Mouse (Mus musculus) gastrocnemius, postnatal 36 days (tissue): Measurements from ENCODE around the gene Nat9. TPM values are rescaled to one million over a fixed set of nuclear protein-coding genes. Genes with fewer than 3 reads are reported as not detected.

Source experiments
- DNase-seq, 2 experiments: peaks; one replicate each; pipeline ENCODE4 v3.0.0; 2022
- intact Hi-C: fragments of 180-260 bp; cut with DNase I; formaldehyde crosslinking; loops from one replicate; pipeline ENCODE4 v1.15.1; 2025
- total RNA-seq, 2 experiments: library from RNA; stranded (reverse); gene quantifications; 2 replicates each; pipeline ENCODE4 v1.2.3; 2021

The Nat9 gene
- total RNA-seq, 2 experiments from 2014 or later = 10.6 to 12.9 TPM

DNA sequence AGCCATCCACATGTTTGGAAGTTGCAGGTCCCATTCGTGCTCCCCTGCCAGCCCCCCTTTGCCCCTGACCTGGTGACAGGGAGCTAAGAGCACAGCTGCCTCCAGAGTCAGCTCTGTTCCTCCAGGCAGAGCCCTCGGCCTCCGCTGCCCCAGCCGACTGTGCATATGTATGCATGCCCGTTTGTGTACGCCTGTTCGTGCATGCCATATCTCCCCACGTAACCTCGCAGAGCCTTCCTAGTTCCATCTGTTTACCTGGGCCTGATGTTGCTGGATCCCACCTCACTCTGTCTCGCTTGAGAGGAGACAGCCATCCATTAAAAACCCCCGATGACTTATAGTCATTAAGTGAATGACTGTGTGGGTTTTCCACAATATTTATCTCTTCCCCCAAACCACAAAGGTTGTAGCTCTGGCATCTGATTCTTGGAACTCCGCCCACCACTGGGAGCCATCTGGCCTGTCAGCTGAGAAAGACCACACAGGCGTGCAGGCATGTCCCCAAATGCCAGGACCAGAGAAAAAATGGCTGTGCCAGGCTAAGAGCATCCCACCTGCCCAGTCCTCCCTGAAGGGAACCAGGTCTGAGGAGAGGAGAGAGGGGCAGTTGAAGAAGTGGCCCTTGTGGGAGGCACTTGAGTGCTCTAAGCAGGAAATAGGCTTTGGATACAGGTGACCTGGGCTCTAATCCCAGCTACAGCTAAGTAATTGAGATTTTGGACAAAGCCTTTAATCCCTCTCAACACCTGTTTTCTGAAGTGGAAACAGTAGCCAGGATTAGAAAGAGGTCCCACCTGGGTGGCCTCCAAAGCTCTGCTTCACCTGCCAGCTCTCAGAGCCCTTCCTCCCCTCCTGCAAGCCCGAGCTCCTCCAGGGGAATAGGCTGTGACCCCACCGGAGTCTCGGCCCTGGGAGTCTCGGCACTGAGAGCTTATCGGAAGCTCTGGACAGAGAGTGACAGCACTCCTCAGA is 30.1 kb upstream of the Nat9 start:
- DNase-seq = no peak
- intact Hi-C loops = no loop called here

DNA sequence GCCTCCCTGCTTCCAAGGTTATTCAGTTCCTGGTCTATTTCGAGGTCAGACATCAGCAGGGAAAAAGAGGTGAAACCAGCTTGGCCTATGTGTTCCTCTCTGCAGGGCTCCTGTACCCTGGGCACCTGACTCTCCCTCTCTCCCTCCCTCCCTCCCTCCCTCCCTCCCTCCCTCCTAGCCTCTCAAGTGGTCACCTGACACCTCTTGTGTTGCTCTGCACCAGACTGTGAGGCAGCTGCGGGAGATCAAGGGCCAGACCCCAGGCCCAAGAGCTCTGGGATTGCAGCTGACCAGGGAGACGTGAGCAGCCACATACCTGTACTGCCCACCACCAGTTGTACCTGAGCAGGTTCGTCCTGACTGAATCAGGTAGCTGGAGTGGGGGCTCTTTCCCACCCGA is 27.5 kb upstream of the Nat9 start:
- intact Hi-C loops = no loop called here
- DNase-seq = no peak

DNA sequence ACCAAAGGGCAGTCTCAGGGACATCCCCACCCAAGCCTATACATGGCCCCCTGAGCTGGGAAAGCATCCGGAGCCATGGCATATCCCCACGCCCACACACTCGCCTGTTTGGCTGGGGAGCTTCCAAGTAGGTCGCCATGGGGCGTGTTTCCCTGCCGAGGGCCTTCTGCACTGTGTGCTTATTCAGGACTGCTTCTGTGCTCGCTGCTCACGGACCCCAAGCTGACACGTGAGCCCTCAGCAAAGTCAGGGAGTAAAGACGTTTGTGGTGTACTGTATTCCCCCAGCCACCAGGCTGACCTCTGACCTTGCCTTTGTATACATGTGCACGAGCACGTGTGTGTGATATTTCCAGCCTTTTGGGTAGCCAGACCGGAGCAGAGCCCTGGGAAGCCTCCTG is 24.5 kb upstream of the Nat9 start:
- intact Hi-C loops = no loop called here
- no peak for DNase-seq

DNA sequence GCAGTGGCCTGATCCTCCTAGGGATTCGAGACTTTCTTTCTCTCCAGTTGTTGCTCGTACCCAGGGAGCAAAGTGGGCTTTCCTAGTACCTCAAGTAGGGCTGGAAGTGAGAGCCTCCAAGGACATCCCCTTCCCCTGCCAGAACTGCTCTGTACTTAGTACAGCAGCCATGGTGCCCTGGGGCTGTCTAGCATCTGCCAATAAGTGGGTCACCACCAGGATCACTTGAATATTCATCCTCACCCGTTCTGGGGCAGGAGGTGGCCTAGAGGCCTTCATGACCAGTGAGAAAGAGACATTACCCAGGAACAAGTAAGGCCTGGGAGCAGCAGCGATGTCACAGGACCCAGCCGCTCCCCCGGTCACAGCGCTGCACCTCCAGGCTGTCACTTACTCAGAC is 22.3 kb upstream of the Nat9 start:
- intact Hi-C loops = no loop called here

DNA sequence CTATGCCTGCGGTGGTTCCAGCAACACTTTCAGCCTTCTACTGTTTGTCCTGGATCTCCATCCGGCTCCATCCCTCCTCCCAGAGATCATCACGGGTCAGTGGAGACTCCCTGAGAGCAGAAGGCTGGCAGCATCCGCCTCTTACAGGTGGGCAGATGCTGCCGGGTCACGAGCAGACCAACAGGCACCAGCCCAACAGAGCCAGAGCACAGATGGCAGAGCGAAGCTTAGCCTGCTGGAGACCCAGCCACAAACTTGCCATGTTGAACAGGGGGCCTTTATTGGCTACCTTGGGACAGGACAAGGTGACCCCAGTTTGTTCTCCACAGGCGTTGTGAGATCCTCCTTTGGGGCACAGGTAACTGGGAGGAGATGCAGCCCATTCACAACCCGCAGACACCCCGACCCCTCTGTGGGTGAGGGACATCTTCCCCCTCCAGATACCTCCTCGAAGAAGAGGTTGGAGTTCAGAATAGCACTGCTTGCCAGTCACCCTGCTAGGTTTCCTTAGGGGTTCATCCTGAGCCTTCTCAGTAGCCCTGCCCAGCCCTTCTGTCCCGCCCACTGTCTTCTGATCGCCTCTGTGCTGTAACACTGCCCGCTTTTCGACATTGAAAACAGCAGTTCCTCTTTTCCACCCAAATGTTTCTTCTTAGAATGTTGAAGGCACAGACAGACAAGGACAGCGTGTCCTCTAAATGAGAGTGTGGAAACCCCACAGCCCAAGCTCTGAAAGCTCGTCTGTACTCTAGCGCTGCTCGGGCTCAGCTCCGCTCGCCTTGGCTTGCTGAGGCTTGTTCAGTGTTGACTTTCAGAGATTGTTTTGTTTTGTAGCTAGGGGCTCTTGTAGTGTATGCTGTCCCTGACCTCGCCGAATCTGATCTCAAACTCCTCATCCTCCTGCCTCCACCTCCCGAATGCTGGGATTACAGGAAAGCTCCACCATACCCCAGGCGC is 21.4 kb upstream of the Nat9 start:
- no peak for DNase-seq
- intact Hi-C loops = no loop called here

More for the DNA sequence above, 22.3 kb upstream of the Nat9 start:
- DNase-seq = no peak

DNA sequence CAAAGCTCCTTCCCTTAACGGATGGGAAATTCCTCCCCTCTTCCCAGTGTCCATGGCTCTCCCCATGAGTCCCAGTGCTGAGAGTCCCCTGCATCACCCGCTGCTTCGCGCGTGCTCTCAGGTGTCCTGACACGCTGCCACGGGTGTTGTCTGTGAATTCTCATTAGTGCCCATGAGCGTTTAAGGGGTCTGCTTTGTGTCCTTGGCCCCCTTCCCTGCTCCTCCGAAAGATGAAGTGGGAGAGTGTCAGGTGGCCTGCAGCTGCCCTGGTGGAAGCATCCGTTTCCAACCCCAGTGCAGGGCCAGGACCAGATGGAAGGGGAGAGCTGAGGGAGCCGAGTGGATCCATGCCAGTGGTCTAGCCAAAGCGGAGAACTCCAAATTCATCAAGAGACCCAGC is 20.5 kb upstream of the Nat9 start:
- intact Hi-C loops = no loop called here
- DNase-seq = no peak

DNA sequence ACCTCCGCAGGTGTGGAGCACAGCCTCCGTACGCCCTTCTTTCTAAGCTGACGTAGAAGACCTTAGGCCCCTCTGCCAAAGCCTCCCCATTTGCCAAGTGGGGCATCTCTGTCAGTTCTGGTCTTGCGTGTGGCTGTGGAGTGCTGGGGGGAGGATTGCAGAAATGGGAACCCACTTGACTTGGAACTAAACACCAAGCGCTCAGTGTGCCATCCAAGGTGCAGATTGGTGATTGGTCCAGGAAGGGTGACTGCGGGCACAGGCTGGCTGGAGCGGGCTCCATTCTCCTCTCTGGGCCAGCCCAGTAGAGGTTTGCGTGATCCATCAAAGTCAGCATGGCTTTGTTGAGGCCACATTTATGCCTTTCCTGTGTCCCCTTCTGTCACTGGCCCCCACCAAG is 15.1 kb upstream of the Nat9 start:
- DNase-seq = no peak
- intact Hi-C loops = loop anchor here (1.0 to 5.0 kb wide), 3 partner anchors 63 to 150 kb away; no protein-coding TSS in a partner anchor

DNA sequence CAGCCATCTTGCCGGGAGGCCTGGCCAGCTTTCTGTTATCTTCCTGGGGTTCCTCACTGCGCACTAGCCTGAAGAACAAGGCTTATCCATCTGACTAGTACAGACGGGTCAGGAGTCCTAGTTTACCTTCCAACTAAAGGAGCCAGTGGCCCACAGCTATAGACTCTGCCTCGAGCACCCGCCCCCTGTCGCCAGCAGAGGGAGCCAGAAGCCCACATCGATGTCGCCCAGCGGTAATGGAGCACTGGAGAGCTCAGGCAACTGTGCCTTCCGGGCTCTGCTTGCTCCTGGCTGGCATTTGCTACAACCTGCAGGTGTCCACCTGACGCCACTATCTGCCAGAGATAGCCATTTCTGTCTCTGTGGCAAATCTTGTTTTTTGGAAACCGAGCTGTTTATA is 14.7 kb upstream of the Nat9 start:
- intact Hi-C loops = loop anchor here (1.0 to 5.0 kb wide), 3 partner anchors 63 to 150 kb away; no protein-coding TSS in a partner anchor
- DNase-seq = peak; percentile 62 to 69

DNA sequence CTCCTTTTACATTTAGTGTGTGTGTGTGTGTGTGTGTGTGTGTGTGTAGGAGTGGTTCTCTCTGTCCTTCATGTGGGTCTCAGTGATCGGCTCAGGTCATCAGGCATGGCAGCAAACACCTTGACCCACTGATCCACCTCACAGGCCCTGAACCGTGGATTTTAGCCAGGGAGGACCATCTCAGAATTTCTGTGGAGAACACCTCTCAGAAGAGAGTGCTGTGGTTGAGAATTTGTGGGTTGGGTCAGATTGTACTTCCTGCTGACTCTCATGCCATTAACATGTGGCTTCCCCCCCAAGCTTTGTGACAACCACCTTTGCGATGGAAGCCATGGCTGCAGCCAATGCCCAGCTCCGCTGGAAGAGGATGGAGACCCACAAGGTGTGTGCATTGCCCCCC is 12.9 kb upstream of the Nat9 start:
- no peak for DNase-seq
- intact Hi-C loops = loop anchor here (5.0 kb wide), 1 partner anchor 152 kb away; no protein-coding TSS in a partner anchor

DNA sequence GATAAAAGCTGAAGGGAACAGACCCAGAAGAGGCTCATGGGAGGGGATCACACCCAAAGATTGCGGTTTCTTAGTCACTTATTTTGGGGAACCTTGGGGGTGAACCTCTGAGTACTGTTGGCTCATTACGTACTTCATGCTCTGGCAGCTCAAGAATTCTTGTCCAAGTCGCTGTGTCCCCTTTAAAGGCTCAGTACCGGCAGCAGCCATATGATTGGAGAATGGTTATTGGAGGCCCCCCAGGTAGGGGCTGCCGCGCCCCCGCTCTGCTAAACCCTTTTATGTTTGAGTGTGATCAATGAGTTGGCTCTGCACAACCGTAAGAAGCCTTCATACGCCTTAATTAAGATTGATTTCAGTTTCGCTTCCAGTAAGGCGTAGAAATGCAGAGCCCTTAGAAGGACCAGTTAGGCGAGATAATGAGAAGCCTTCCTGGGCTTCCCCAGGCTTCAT is 11.3 kb upstream of the Nat9 start:
- intact Hi-C loops = no loop called here
- no peak for DNase-seq

DNA sequence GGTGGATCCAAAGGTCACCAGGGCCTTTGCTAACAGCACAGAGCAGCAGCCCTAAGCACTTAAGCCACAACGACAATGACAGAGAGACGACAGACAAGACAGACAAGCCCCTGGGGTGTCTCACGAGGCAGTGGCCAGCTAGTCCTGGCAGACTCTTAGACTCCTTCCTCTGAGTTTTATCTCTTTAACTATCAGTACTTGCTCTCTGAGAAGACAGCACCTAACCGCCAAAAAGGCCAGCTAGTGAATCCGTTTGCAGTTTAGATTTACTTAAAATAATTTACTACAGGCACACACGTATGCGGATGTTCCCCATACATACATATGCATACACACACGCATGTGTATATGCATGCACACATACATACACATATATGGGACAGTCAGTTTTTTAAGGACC is 9.9 kb upstream of the Nat9 start:
- DNase-seq = no peak
- intact Hi-C loops = no loop called here

DNA sequence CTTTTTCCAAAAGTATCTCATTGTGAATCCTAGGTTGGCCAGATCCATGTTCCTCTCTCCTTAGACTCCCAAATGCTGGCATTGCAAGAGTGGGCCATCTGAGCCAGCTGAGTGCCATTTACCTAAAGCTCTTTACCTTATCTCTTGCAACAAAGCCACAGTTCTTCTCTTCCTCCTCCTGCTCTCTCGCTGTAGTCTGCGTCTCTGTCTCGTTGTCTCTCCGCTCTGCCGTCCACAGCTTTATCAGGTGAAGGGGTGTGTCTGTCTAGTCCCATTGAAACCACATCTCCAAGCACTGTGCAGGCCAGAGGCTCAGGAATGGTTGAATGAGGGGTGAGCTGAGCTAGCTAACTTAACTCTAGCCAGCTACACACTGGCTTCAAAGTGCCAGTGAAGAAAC is 8.3 kb upstream of the Nat9 start:
- intact Hi-C loops = no loop called here
- DNase-seq = no peak

DNA sequence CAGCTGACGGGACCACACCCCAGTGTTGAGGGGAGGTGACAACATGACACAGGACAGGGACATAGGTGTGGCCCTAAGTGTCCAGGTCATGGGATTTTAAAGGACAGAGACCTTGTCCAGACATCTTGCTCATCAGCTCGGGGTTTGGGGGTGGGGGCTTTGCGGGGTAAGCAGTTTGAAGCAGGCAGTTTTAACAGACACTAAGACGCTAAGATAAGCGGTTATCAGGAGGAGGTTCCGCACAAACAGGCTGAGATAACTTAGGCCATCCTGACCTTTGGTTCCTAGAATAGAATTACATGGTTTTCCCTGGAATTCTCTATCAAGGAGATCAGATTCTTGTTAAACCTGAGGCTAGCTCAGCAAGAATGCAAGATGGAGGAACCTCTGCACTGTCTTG is 7.0 kb upstream of the Nat9 start:
- no peak for DNase-seq
- intact Hi-C loops = no loop called here

DNA sequence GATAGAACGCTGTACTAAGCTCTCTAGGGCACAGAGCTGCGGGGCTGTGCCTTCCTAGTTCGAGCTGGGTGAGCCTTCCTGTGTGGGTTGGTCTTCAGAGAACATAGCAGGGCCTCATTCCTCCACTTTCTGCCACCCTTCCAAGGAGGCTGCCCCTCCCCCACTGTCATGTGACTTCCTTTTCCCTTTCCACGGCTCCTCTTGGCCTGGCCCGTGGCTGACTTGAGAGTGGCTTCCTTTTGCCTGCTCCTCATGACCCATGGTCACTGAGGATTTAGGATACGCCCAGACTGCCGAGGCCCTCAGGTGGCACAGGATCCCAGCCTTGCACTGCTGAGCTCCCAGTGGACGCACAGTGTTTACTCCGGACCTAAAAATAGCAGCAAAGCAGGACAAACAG is 4.5 kb upstream of the Nat9 start:
- intact Hi-C loops = no loop called here

DNA sequence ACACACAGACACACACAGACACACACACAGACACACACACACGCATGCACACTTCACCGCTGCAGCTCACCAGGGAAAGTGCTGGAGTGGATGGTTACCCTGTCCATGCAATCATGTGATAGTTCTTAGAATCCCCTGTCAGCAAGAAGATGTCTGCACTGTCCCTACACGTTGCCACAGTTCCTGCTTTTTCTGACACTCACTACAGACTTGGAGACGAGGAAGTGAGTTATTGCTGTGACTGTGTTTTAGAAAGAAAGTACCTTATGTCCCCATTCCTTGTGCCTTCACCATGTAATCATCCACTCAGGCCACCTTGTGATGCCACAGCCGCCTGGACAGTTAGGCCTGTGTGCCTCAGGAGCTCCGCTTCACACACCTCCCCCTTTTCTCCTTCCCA is 1.6 kb upstream of the Nat9 start:
- DNase-seq = no peak
- intact Hi-C loops = no loop called here

More for the DNA sequence above, 4.5 kb upstream of the Nat9 start:
- peak; percentile 51 to 55 for DNase-seq

DNA sequence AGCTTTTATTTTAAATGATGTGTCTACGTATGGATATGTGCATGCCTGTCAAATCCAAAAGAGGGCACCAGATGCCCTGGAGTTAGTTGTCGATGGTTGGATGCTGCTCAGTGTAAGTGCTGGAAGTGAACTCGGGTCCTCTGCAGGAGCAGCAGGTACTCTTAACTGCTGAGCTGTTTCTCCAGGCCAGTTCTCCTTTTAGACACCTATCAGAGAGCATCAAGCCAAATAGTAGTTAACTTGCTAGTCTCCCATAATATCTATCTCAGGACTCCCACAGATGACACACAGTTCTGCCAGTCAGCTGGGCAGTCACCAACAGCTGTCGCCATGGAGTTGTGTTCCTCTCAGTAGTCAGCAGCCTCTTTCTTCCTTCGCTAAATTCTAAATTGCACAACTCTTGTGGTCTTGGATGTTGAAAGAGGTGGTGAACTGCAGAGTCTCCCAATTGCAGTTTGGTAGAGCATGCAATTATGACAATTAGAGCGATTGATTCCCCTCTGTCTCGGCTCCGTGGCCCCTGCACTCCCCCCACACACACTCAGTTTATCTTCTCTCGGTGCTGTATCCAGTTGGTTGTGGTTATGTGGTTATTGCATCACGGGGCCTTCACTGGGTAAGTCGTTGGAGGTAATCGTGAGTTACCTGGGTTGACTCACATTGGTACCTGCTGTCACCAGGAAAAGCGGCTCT is 1.0 kb upstream of the Nat9 start:
- intact Hi-C loops = no loop called here
- no peak for DNase-seq

DNA sequence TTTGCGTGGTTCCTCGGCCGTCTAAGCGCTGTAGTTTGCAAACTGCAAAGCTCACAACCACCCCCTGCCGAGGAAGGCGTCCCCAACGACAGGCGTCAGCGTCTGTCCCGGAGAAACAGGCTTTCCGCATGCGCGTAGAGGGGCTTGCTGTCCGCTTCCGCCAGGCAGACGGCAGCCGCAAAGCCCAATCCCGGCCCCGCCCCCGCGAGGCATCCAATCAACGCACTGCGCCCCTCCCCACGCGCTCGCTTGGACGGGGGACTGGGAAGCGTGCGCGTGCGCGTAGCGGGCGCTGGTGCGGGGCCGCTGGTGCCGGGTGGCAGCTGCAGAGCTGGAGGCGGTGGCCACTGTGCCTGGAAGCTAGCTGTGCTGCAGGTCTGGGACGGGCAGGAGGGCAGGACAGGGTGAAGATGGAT is 427 bp downstream of the Nat9 start, which contains the start of gene Tmem104:
Tmem104 (plus strand) TSS at position 264 of the 416 bp plus-strand sequence.
- intact Hi-C loops = no loop called here
- peak; percentile 97 to 100 for DNase-seq

DNA sequence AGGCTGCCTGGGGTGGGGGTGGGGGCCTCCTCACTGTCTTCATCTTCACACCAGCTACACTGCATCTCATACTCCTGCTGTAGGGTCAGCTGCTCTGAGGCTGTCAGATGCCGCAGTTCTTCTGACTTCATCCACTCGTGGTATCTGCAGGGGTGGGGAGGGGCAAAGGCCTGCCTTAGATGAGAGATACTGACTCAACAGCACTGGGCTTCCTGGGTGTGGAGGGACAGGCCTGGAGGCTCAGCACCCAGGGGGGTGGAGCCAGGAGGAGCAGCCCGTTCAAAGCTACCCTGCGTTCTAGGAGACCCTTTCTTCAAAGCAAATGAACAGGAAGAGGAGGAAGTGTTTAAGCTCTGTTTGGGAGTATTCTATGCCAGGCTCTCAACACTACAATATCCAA is 2.7 kb downstream of the Nat9 start:
- DNase-seq = no peak
- intact Hi-C loops = no loop called here

DNA sequence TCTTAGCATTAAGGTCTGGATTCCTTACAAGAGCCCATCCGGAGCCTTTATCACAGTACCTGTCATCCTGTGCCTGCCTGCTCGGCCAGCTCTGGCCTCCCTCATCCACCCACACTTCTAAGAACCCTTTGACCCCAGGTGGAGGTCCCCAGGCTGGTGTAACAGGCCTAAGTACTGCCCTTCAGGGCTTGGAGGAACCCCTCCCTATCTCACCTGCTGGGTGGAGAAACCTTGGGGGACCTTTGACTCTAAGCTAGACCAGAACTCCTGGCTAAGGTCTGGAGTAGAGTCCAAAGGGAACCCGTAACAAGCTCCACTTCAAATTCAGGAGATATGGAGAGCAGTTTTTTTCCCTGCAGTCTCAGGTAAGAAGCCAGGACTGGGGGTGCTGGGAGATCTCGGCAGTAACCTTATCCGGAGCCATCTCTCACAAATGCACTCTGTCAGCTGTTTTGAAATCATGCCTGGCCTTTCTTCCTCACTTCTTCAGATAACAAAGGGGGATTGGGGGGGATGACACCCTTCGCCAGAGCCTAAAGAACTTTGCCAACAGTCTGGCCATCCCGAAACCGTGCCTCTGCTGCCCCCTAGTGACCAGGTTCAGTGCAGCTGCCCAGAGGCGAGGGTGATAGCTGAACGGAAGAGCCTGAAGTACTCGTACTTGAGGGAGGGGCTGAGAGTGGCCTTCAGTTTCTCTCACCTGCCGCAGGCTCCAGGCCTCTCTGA is 5.6 kb downstream of the Nat9 start:
- intact Hi-C loops = loop anchor here (1.0 kb wide), 1 partner anchor 21 kb away; no protein-coding TSS in a partner anchor
- DNase-seq = peak; percentile 75 to 77

DNA sequence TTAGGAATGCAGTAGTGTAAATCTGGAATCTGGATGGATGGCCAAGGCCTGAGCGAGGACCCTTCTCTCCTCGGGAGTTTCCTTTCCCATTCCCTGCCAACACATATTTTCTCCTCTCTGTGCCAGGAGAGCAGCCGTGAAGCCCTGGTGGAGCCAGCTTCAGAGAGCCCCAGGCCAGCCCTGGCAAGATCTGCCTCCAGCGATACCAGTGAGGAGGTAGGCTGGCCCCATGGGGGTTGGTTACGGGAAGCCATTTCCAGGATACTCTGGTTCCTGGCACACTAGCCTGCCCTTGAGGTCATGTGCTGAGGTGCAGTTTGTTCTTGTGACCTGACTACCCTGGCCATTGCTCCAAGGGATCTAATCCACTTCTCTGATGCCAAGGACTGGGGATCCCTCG is 7.8 kb downstream of the Nat9 start:
- no peak for DNase-seq
- intact Hi-C loops = no loop called here
